ENCODE assay signal across 10 mouse cellular contexts in genomic region chr12:80084446-80085112, GRCm38 (mm10). TPM values are rescaled to one million over a fixed set of nuclear protein-coding genes. Genes with fewer than 3 reads are reported as not detected.
A peak's percentile ranks its signal among the peaks of the same experiment; 100 is the strongest.
DNase-seq lines count a peak whose midpoint lies in the region; TF ChIP-seq lines count a peak whose summit lies in the region.
"Had no signal": no experiment of that assay in that cellular context is flagged by ENCODE, and none has a peak within 500 bp of the region (broad histone marks: within the 10 kb centered on the region; RNA-seq: fewer than 3 reads in every experiment).

No protein-coding gene starts in this region.

- peak; percentile 62 for DNase-seq in heart, adult 8-10 months (ENCODE audit: low spot score)
- no peak for DNase-seq in heart, postnatal 25 days (ENCODE audit: low spot score)
- DNase-seq in spleen, adult 2 months (ENCODE audit: low read depth in 1 of 2, low spot score in 2 of 2): no peak
- DNase-seq in spleen, postnatal 10 days (ENCODE audit: low spot score in 2 of 2): no peak
- DNase-seq in limb, embryonic 10.5 days (ENCODE audit: low spot score): no peak
- DNase-seq in right cerebral cortex, postnatal 14 days: no peak
- no peak for DNase-seq in layer of hippocampus, postnatal 25 days (ENCODE audit: extremely low spot score in 1 of 2, low spot score in 1 of 2)
- DNase-seq in layer of hippocampus, postnatal 36 days: no peak
- DNase-seq: cerebellum, adult 8-10 months had no signal

- peaks cover 5% of the 10 kb centered on the region; the same call in 1 of the 2 replicates for H3K4me1 ChIP-seq in spleen, adult 2 months (ENCODE audit: control insufficient read depth, insufficient read depth, insufficient read length)
- H3K4me1 ChIP-seq in limb, embryonic 10.5 days: peaks cover 48% of the 10 kb centered on the region

- H3K27me3 ChIP-seq in spleen, adult 2 months (ENCODE audit: control insufficient read depth, insufficient read depth, low read length): no peaks in the 10 kb centered on the region
- no peaks in the 10 kb centered on the region for H3K27me3 ChIP-seq in limb, embryonic 10.5 days (ENCODE audit: low read depth, poor library complexity, severe bottlenecking)
- H3K27me3 ChIP-seq: CH12.LX had no signal

- H3K27ac ChIP-seq in spleen, adult 2 months (ENCODE audit: insufficient read depth, low read length): peak overlapping the region; percentile 1; the same call in 1 of the 2 replicates
- peak overlapping the region; percentile 71 for H3K27ac ChIP-seq in limb, embryonic 10.5 days

- no peak overlapping the region for H3K4me3 ChIP-seq in spleen, adult 2 months (ENCODE audit: extremely low read depth, insufficient read depth, insufficient read length)
- H3K4me3 ChIP-seq in limb, embryonic 10.5 days: no peak overlapping the region

- intact Hi-C loops in heart, postnatal 25 days (cut with DNase I): loop anchor here (2.0 kb wide), 1 partner anchor 26 kb away; no protein-coding TSS in a partner anchor

- no peaks in the 10 kb centered on the region for H3K9me3 ChIP-seq in limb, embryonic 10.5 days (replicated peaks)

- TF ChIP-seq CTCF in spleen, adult 2 months (IDR thresholded peaks at IDR 0.05; ENCODE audit: extremely low read depth, insufficient read depth, insufficient read length, insufficient replicate concordance): no peak

- 56% methylated on average over 7 of the region's 7 CpGs for WGBS in spleen, adult 2 months
- WGBS in limb, embryonic 10.5 days: 44% methylated on average over 7 of the region's 7 CpGs

- H3K36me3 ChIP-seq in spleen, adult 2 months (ENCODE audit: control insufficient read depth, insufficient read depth, low read length): no peaks in the 10 kb centered on the region
- no peaks in the 10 kb centered on the region for H3K36me3 ChIP-seq in limb, embryonic 10.5 days

- TF ChIP-seq POLR2A in spleen, adult 2 months (IDR thresholded peaks at IDR 0.05; ENCODE audit: low read depth, low read length): no peak

RNA-seq across cellular contexts. Expression of gene Zfp36l1, which starts 28.2 kb away (rescaled TPM):
- total RNA-seq in heart, adult 8-10 months (2022): 100 to 1,000 TPM in 1 of 4 experiments, 10 to 100 TPM in 3; 65.0 to 103 (median 80.0) TPM
- 100 to 1,000 TPM in 1 of 2 experiments, 10 to 100 TPM in 1; 96.9 to 110 TPM for total RNA-seq in heart, postnatal 25 days (2021)
- 251 and 372 TPM in 2 replicates for polyA plus RNA-seq in spleen, adult 2 months (2012; rRNA removed)
- 88.4 and 96.4 TPM in 2 replicates for polyA plus RNA-seq in limb, embryonic 10.5 days (2016; fragmentation: Nextera tagmentation; extraction: Ambion mirVana)
- total RNA-seq in layer of hippocampus, postnatal 25 days (2021): 10 to 100 TPM; 37.2 to 40.8 TPM
- total RNA-seq in layer of hippocampus, postnatal 36 days (2021): 10 to 100 TPM; 32.1 to 39.1 TPM
